Mouse (Mus musculus): Measurements from ENCODE around the gene Tor2a. TPM values are rescaled to one million over a fixed set of nuclear protein-coding genes. Genes with fewer than 3 reads are reported as not detected.

Tor2a gene
- polyA plus RNA-seq (2012; rRNA removed): 17.3 and 22.1 TPM in 2 replicates

GRCm38 (mm10) chr2:32757056-32757845 lies at the start of gene Tor2a:
Gene Tor2a, plus strand, starts transcription at chr2:32757234.

GRCm38 (mm10) chr2:32712934-32713817 lies 43.9 kb upstream of the Tor2a start, which contains the start of gene Cdk9:
Gene Cdk9, minus strand, starts transcription at chr2:32713076.

GRCm38 (mm10) chr2:32720681-32721229 lies 36.3 kb upstream of the Tor2a start, which contains the start of gene Sh2d3c:
Gene Sh2d3c, plus strand, starts transcription at chr2:32721055.

GRCm38 (mm10) chr2:32740916-32741272 lies 16.1 kb upstream of the Tor2a start, which contains the start of gene 6330409D20Rik:
Gene 6330409D20Rik, minus strand, starts transcription at chr2:32741016.

GRCm38 (mm10) chr2:32775359-32776074 lies 18.5 kb downstream of the Tor2a start, which contains the start of the genes Ttc16 and Ptrh1:
Gene Ttc16, minus strand, starts transcription at chr2:32775633.
Gene Ptrh1, plus strand, starts transcription at chr2:32775786.

GRCm38 (mm10) chr2:32784048-32784681 lies 27.1 kb downstream of the Tor2a start, which contains the start of gene Cfap157:
Gene Cfap157, minus strand, starts transcription at chr2:32784428.

Other genes with a start within 250 kb of the Tor2a start
- gene Fam102a, start 221.9 kb upstream of the Tor2a start, polyA plus RNA-seq (2012; rRNA removed): 0.90 and 0.97 TPM in 2 replicates
- 47.8 and 53.3 TPM in 2 replicates for gene Dpm2, start 186.4 kb upstream of the Tor2a start, polyA plus RNA-seq (2012; rRNA removed)
- 0.01 and 0.14 TPM in 2 replicates for gene Pip5kl1, start 182.4 kb upstream of the Tor2a start, polyA plus RNA-seq (2012; rRNA removed)
- not detected in 2 replicates for gene 9430097D07Rik, start 181.6 kb upstream of the Tor2a start, polyA plus RNA-seq (2012; rRNA removed)
- gene St6galnac4, start 170.1 kb upstream of the Tor2a start, polyA plus RNA-seq (2012; rRNA removed): 5.3 and 5.4 TPM in 2 replicates
- 9.7 and 11.1 TPM in 2 replicates for gene St6galnac6, start 157.5 kb upstream of the Tor2a start, polyA plus RNA-seq (2012; rRNA removed)
- 0.54 and 1.3 TPM in 2 replicates for gene Ak1, start 135.5 kb upstream of the Tor2a start, polyA plus RNA-seq (2012; rRNA removed)
- 11.3 and 14.1 TPM in 2 replicates for gene Eng, start 110.6 kb upstream of the Tor2a start, polyA plus RNA-seq (2012; rRNA removed)
- 48.8 and 53.5 TPM in 2 replicates for gene Fpgs, start 53.1 kb upstream of the Tor2a start, polyA plus RNA-seq (2012; rRNA removed)
- gene Cdk9, start 44.2 kb upstream of the Tor2a start, polyA plus RNA-seq (2012; rRNA removed): 52.6 and 57.4 TPM in 2 replicates
- 3.8 and 4.6 TPM in 2 replicates for gene Sh2d3c, start 36.2 kb upstream of the Tor2a start, polyA plus RNA-seq (2012; rRNA removed)
- gene 6330409D20Rik, start 16.2 kb upstream of the Tor2a start, polyA plus RNA-seq (2012; rRNA removed): 0.06 TPM in 1 of 2 replicates, not detected in the other
- gene Ttc16, start 18.4 kb downstream of the Tor2a start, polyA plus RNA-seq (2012; rRNA removed): 0.21 and 0.23 TPM in 2 replicates
- 1.6 and 1.8 TPM in 2 replicates for gene Ptrh1, start 18.6 kb downstream of the Tor2a start, polyA plus RNA-seq (2012; rRNA removed)
- gene Cfap157, start 27.2 kb downstream of the Tor2a start, polyA plus RNA-seq (2012; rRNA removed): 0.01 TPM in 1 of 2 replicates, not detected in the other
- gene Stxbp1, start 90.0 kb downstream of the Tor2a start, polyA plus RNA-seq (2012; rRNA removed): 2.0 TPM in 2 replicates
- gene Fam129b, start 118.9 kb downstream of the Tor2a start, polyA plus RNA-seq (2012; rRNA removed): 5.8 and 6.0 TPM in 2 replicates
- 627 and 656 TPM in 2 replicates for gene Rpl12, start 204.3 kb downstream of the Tor2a start, polyA plus RNA-seq (2012; rRNA removed)
- gene Lrsam1, start 204.4 kb downstream of the Tor2a start, polyA plus RNA-seq (2012; rRNA removed): 2.4 and 2.5 TPM in 2 replicates
- 4.1 and 4.7 TPM in 2 replicates for gene Slc2a8, start 224.8 kb downstream of the Tor2a start, polyA plus RNA-seq (2012; rRNA removed)